Mouse (Mus musculus) liver, adult 2 months (tissue): ENCODE results near the gene Raly. TPM values are rescaled to one million over a fixed set of nuclear protein-coding genes. Genes with fewer than 3 reads are reported as not detected.
A peak's percentile ranks its signal among the peaks of the same experiment; 100 is the strongest.

Source experiments
- DNase-seq: peaks from one replicate; pipeline ENCODE4 v3.0.0-alpha.2; 2011; ENCODE audit warnings: low read depth, low spot score; ENCODE audit errors: extremely low read depth
- H3K27ac ChIP-seq: fragments of 200-500 bp; replicated peaks from 2 replicates; pipeline ENCODE4 v1.5.1; 2012; ENCODE audit warnings: low read depth, mild to moderate bottlenecking, control low read depth, inconsistent platforms, low read length; ENCODE audit not compliant: insufficient read depth
- H3K27me3 ChIP-seq: fragments of 200-500 bp; 2 replicates; pipeline ENCODE4 v1.6.1; 2012; ENCODE audit warnings: mild to moderate bottlenecking, moderate library complexity, low read length, inconsistent platforms; ENCODE audit not compliant: control insufficient read depth, insufficient read depth
- H3K36me3 ChIP-seq: fragments of 200-500 bp; 2 replicates; pipeline ENCODE4 v1.6.1; 2012; ENCODE audit warnings: low read length, inconsistent platforms; ENCODE audit not compliant: control insufficient read depth, insufficient read depth
- H3K4me1 ChIP-seq: fragments of 200-500 bp; 2 replicates; pipeline ENCODE4 v1.6.1; 2011; ENCODE audit warnings: low read length; ENCODE audit not compliant: control insufficient read depth, insufficient read depth
- H3K4me3 ChIP-seq: fragments of 200-500 bp; 2 replicates; pipeline ENCODE4 v1.5.1; 2011; ENCODE audit warnings: low read depth, mild to moderate bottlenecking, control low read depth, low read length, moderate library complexity; ENCODE audit not compliant: insufficient read depth
- H3K79me2 ChIP-seq: fragments of 200-500 bp; 2 replicates; pipeline ENCODE4 v1.6.1; 2012; ENCODE audit warnings: inconsistent platforms, mild to moderate bottlenecking, low read length, moderate library complexity; ENCODE audit not compliant: control insufficient read depth, insufficient read depth
- H3K9ac ChIP-seq: fragments of 200-500 bp; 2 replicates; pipeline ENCODE4 v1.6.1; 2012; ENCODE audit warnings: low read depth, mild to moderate bottlenecking, control low read depth, inconsistent platforms, low read length
- CTCF ChIP-seq: fragments of 200-500 bp; IDR thresholded peaks from 2 replicates; pipeline ENCODE4 v1.5.1; 2011; ENCODE audit warnings: low read depth, low read length, control low read depth
- POLR2A ChIP-seq: fragments of 200-500 bp; IDR thresholded peaks from 2 replicates; pipeline ENCODE4 v1.6.1; 2011; ENCODE audit warnings: low read length, control low read depth; ENCODE audit not compliant: insufficient read depth; ENCODE audit errors: extremely low read depth
- WGBS: fragments of 180-500 bp; shearing (Covaris S2); methylation state at CpG from one replicate; pipeline ENCODE4 v1.1.7; 2018; 5-methylcytosine and 5-hydroxymethylcytosine counted together
- polyA plus RNA-seq: library from polyadenylated mRNA; depleted of rRNA; stranded (reverse); fragments of >200 nt; gene quantifications from 2 replicates; pipeline ENCODE4 v1.2.3, GENCODE M21; 2012
- total RNA-seq: library from RNA; depleted of rRNA; stranded (reverse); fragments of >200 nt; gene quantifications from 2 replicates; pipeline ENCODE4 v1.2.3, GENCODE M21; 2014

Gene Raly
- total and polyA plus RNA-seq, 2 experiments, result 57.6 to 79.0 TPM

DNA sequence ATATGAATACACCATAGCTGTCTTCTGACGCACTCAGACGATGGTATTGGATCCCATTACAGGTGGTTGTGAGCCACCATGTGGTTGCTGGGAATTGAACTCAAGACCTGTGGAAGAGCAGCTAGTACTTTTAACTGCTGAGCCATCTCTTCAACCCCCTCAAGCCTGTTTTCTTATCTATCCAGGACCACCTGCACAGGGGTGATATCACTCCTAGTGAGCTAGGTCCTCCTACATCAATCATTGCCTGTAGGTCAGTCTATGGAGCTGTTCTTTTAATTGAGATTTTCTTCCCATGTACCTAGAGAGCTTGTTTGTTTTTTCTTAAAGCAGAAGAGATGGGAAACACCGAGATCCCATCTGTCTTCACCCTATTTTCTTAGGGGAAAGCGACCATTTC is 12.9 kb downstream of the Raly start:
- H3K27ac ChIP-seq, result no peak overlapping the region
- no peak overlapping the region for H3K4me3 ChIP-seq
- no peaks in the 10 kb centered on the region for H3K27me3 ChIP-seq
- no peak for TF ChIP-seq CTCF
- TF ChIP-seq POLR2A, result no peak
- H3K9ac ChIP-seq, result no peak overlapping the region
- DNase-seq, result no peak
- 90% methylated on average over 4 of the region's 4 CpGs for WGBS
- peaks cover 12% of the 10 kb centered on the region for H3K4me1 ChIP-seq
- peaks cover 27% of the 10 kb centered on the region; the same call in 1 of the 2 replicates for H3K79me2 ChIP-seq
- no peaks in the 10 kb centered on the region for H3K36me3 ChIP-seq

DNA sequence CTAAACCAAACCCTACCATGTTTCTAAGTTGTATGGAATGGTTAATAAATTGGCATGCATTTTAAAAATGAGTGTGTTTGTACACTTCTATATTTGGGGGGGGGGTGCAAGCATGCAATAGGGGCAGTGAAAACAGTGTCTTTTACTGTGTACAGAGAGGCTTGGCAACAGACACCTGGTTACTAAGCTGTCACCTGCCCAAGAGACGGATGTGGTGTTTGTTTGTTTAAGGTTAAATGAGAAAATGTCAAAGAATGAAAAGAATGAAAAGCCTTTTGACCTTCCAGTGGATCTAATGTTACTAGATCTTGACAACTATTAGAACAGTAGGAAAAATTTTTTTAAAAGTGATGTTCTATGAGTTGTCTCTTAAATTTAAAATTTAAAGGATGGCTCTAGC is 16.8 kb downstream of the Raly start:
- peak; percentile 59 for DNase-seq
- H3K27ac ChIP-seq, result no peak overlapping the region
- TF ChIP-seq POLR2A (no peak), CTCF (no peak)
- no peaks in the 10 kb centered on the region for H3K36me3 ChIP-seq
- no peaks in the 10 kb centered on the region for H3K27me3 ChIP-seq
- peaks cover 16% of the 10 kb centered on the region for H3K4me1 ChIP-seq
- no peak overlapping the region for H3K4me3 ChIP-seq
- H3K9ac ChIP-seq, result no peak overlapping the region
- 14% methylated on average over 1 of the region's 1 CpGs for WGBS
- H3K79me2 ChIP-seq, result peaks cover 29% of the 10 kb centered on the region; the same call in 1 of the 2 replicates

DNA sequence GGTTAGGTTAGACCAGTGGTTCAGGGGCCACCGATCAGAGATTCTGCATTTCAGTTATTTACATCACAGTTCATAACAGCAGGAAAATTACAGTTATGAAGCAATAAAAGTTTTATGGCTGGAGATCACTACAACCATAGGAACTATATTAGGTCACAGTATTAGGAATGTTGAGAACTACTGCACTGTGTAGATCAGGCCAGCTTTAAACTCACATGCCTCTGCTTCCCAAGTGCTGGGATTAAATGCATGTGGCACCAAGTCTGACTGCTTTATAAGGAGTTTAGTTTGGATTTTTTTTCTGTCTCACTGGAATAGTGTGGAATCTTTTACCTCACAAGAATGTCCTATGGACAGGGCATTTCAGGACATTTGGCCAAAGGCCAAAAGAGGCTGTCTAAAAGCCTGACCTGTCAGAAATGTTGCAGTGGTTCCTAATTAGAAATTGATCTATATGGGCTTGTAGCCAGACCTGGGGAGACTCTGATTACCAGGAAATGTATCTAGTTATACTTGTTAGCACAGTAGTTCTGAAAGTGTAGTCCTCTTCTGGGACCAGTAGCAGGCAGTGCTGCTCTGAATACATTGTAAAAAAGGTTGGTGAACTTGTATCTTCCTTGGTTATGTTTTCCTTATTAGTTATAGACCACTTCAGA is 18.3 kb downstream of the Raly start:
- peaks cover 18% of the 10 kb centered on the region for H3K4me1 ChIP-seq
- WGBS, result 69% methylated on average over 1 of the region's 1 CpGs
- no peaks in the 10 kb centered on the region for H3K27me3 ChIP-seq
- no peaks in the 10 kb centered on the region for H3K36me3 ChIP-seq
- H3K27ac ChIP-seq, result no peak overlapping the region
- H3K9ac ChIP-seq, result no peak overlapping the region
- DNase-seq, result peak; percentile 70
- TF ChIP-seq POLR2A (no peak), CTCF (peak; percentile 17; the same call in 1 of the 2 replicates)
- no peak overlapping the region for H3K4me3 ChIP-seq
- peaks cover 25% of the 10 kb centered on the region; the same call in 1 of the 2 replicates for H3K79me2 ChIP-seq

DNA sequence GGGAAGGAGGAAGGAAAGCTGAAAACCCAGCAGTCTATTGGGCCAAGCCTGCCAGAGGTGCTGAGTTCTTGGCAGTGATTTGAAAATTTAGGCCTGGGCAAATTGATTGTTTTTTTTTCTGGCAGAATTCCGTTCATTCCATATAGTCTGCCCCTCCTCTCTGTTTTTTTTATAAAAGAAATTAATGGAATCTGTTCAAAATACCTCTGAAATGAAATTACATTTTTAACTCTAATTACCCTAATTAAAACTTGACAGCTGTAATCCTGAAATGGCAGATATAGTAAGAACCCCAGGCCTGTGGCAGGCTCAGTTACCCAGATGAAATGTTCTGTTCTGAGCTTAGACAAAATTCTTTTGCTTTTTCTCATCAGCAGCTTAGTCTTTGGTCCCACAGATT is 19.9 kb downstream of the Raly start:
- TF ChIP-seq POLR2A (no peak), CTCF (no peak)
- no peak overlapping the region for H3K4me3 ChIP-seq
- peaks cover 34% of the 10 kb centered on the region; the same call in 1 of the 2 replicates for H3K79me2 ChIP-seq
- no peaks in the 10 kb centered on the region; the same call in 1 of the 2 replicates for H3K36me3 ChIP-seq
- DNase-seq, result no peak
- no peaks in the 10 kb centered on the region for H3K27me3 ChIP-seq
- no peak overlapping the region for H3K27ac ChIP-seq
- H3K4me1 ChIP-seq, result peaks cover 20% of the 10 kb centered on the region
- 14% methylated on average over 1 of the region's 1 CpGs for WGBS
- H3K9ac ChIP-seq, result no peak overlapping the region

DNA sequence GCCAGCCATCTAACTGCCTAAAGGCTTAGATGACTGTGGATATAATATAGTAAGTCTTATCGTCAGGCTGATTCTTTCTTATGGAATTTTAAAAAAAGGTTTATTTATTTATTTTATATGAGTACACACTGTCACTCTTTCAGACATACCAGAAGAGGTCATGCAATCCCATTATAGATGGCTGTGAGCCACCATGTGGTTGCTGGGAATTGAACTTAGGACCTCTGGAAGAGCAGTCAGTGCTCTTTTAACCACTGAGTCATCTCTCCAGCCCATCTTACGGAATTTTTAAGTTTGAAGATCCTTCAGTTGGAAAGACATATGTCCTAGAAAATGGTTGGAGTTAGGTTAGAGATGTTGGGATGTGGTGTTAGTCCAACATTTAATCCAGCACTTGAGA is 22.5 kb downstream of the Raly start:
- Histone ChIP-seq H3K36me3 (no peaks in the 10 kb centered on the region; the same call in 1 of the 2 replicates), H3K79me2 (peaks cover 39% of the 10 kb centered on the region; the same call in 1 of the 2 replicates), H3K27ac (no peak overlapping the region), H3K4me1 (peaks cover 21% of the 10 kb centered on the region), H3K27me3 (no peaks in the 10 kb centered on the region), H3K9ac (no peak overlapping the region), H3K4me3 (no peak overlapping the region)
- TF ChIP-seq CTCF (no peak), POLR2A (no peak)
- WGBS, result 81% methylated on average over 2 of the region's 2 CpGs
- DNase-seq, result no peak

DNA sequence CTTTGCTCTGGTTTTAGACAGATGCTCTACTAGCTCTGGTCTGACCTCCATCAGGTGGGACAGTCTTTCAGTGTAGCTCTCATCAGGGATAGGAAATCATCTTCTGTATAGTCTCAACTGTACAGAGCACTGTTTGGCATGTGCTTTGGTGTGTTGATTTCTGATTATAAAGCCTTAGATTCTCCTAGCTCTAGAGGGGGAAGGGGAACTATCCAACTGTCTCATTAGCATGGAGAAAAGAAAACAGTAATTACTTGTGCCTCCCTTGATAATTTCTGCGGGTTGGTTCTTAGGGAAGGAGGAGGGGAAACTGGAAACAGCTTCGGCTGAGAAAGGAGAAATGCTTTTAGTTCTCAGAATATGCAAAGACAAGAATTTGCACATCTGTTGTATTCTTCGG is 26.2 kb downstream of the Raly start:
- Histone ChIP-seq H3K9ac (no peak overlapping the region), H3K4me1 (peaks cover 30% of the 10 kb centered on the region), H3K4me3 (no peak overlapping the region), H3K36me3 (peaks cover 3% of the 10 kb centered on the region), H3K79me2 (peaks cover 49% of the 10 kb centered on the region; the same call in 1 of the 2 replicates), H3K27me3 (no peaks in the 10 kb centered on the region), H3K27ac (no peak overlapping the region)
- TF ChIP-seq CTCF, result no peak
- TF ChIP-seq POLR2A, result no peak
- no peak for DNase-seq
- WGBS, result 55% methylated on average over 3 of the region's 3 CpGs
